Mouse (Mus musculus) thymus, postnatal 36 days (tissue): ENCODE measurements around the gene Wfdc16.
"Not testable (repeated sequence)": the region's sequence is repeated elsewhere in the genome, so short reads cannot be mapped to it uniquely, and the experiment has no call there.

ENCODE experiments used
- DNase-seq, 2 experiments: peaks; one replicate each; pipeline ENCODE4 v3.0.0; 2022; ENCODE audit warnings: mixed read lengths in 2 of 2

The Wfdc16 gene

GRCm38 (mm10) chr2:164638696-164639095 is at the start of gene Wfdc16:
Wfdc16 (minus strand) TSS chr2:164638796.
- DNase-seq, result no peak

GRCm38 (mm10) chr2:164684807-164685206 is 46.2 kb upstream of the Wfdc16 start, which contains the start of gene Wfdc13:
Wfdc13 (plus strand) TSS chr2:164685107.
- no peak for DNase-seq

- peak; percentile 33 to 48 for DNase-seq
Measured at GRCm38 (mm10) chr2:164679906-164680305, 41.3 kb upstream of the Wfdc16 start.

- peak; percentile 79 to 81 for DNase-seq
Measured at GRCm38 (mm10) chr2:164678848-164679625, 40.4 kb upstream of the Wfdc16 start.

DNA sequence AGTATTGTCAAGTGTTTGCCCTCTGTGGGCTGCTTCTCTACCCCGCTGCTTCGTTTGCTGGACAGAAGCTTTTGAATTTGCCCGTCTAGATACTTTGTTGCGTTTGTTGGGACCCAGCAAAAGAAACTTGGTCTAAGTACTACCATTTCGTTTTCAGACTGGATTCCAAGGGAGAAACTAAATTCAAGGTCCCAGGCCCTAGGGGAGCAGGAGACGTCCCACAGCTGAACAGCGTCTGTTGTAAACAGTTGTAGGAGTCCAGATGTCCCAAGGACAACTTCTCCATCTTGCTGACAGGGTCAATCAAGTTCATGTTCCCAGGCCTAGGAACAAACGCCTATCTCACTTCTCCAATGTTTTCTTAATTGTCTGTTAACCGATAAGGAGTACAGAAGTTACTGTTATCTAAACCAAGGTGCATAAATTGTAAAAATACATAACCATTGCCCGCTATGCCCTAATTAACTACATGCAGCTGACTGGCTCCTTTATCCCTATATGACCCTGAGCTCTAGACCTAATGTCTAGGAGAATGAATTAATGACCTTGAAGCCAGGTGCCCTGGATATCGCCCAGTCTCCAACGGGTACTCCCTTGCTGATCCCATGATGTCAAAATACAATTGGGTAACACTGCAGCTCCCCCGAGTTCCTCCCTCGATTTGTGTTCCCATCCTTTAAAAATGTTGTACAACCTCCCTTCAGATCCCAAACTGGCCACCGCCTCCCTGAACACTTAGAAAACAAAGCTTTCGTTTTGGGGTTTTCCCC is 38.5 kb upstream of the Wfdc16 start:
- no peak for DNase-seq

GRCm38 (mm10) chr2:164676103-164676502 is 37.5 kb upstream of the Wfdc16 start:
- no peak for DNase-seq

- no peak for DNase-seq
Measured at GRCm38 (mm10) chr2:164673987-164674386, 35.4 kb upstream of the Wfdc16 start, which contains the start of gene Wfdc11. Wfdc11 (minus strand) TSS chr2:164674087.

DNA sequence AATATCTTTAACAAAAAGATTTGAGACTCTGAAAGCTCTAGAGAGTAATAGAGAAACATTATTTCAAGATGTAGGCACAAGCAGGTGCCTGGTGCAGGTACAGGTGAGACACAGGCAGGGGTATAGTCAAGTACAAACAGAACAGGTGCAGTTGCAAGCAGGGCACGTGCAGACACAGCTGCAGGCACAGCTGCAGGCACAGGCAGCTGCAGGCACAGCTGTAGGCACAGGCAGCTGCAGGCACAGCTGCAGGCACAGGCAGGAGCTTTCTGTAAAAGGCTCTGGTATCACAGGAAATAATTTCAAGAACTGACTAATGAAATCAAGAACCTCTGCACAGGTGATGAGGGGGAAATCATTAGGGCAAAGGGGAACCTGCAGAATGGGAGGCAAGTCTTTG is 32.3 kb upstream of the Wfdc16 start:
- no peak for DNase-seq

DNA sequence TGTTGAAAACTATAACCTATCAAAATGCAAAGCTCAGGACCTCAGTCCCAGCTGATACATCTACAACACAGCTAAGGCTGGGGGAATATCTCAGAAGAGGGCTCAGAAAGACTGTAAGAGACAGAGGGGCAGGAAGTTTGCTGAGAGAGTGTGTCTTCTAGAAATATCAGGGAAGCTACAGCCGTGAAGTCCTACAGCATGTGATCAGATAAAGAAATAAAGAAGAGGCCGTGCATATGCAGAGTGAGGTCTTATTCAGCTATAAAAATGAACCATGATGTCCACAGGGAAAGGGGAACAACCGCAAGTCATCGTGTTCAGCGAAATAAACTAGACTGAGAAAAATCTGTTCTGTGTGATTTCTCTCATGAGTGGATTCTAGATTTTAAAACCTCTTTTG is 31.7 kb upstream of the Wfdc16 start:
- DNase-seq, result no peak

DNA sequence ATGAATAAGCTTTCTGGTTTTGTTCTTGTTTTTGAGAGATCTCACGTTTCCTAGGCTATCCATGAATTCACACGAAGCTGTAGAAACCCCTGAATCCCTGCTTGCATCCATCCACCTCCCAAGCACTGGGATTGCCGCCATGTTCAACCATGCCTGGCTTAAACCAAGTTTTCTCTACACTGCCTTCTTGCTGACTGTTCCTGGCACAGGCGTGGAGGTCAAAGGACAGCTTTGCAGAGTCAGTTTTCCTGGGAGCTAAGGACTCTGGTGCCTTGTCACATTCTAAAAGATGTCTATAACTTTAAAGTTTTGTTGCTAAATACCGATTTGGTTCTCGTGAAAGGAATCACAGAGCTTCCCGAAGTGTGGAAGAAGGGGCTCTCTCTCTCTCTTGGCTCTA is 26.3 kb upstream of the Wfdc16 start:
- no peak for DNase-seq

DNA sequence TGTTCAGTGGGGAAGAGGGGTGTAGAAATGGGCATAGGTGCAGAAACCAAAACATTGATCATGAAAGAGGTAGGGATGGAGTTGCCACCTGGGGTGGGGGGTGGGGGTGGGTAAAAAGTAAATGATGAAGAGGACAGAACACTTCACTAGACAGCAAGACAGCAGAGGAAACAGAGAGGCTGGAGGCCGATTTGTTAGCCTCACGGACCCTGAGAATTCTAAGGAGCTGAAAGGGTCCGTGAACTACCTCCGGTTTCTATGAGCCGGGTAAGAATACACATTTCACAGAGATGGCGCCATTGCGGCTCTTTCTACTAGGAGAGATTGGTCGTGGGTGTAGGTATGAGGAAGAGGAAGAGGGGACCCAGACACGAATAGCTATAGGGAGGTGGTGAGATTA is 17.9 kb upstream of the Wfdc16 start, which contains the start of gene Wfdc9:
Gene Wfdc9 (minus strand): TSS at position 101 of the 400 bp plus-strand sequence.
- DNase-seq, result no peak

GRCm38 (mm10) chr2:164655858-164656257 is 17.3 kb upstream of the Wfdc16 start, which contains the start of gene Wfdc10:
Wfdc10 (plus strand) TSS chr2:164656046.
- DNase-seq, result peak; percentile 49

DNA sequence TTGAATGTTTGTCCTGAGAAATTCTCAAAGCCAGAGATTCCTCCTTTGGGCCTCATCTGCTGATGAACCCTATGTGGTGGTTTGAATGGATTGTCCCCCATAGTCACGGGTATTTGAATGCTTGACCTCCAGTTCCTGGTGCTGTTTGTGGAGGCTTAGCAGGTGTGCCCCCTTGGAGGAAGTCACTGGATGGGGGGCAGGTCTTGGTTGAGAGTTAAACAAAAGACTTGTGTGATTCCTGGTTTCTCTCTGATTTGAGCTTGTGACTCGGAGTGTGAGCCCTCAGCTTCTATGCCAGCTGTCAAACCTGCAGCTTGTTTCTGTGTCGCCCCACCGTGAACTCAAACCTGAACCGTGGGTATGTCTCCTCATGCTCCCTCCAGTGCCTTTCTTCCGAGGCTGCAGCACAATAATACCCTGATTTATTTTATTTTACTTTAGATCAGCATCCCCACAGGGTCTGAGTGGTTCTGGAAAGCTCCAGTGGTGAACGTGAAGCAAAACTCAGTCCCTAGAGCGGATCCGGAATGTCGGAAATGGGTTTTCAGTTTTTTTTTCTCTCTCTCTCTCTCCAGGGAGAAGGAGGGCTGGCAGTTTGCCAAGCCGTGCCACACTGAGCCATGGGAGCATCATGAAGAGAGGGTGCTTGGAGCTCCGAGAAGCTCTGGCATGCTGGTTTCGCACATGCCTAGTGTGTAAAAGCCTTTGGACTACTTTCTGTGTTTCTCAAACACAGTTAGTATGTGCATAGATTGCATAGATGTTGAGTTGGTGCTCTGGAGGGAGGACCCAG is 3.5 kb upstream of the Wfdc16 start:
- no peak for DNase-seq

DNA sequence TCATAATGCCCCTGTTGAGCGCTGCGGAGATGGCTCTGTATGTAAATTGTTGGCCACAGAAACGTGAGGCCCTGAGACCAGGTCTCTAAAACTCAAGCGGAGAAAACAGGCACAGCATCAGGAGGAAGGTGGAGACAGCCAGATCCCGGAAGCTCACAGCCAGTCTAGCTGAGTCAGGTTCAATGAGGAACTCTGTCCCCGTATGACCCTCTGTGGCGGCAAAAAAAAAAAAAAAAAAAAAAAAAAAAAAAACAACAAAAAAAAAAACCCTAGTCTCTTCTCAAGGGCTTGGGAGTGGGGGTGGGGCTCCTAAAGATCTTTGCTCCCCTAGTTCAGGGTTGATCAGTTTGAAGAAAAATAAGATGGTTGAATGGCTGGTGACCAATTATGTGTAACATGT is 2.5 kb upstream of the Wfdc16 start:
- DNase-seq, result no peak

GRCm38 (mm10) chr2:164635266-164635665 is 3.3 kb downstream of the Wfdc16 start:
- no peak for DNase-seq

DNA sequence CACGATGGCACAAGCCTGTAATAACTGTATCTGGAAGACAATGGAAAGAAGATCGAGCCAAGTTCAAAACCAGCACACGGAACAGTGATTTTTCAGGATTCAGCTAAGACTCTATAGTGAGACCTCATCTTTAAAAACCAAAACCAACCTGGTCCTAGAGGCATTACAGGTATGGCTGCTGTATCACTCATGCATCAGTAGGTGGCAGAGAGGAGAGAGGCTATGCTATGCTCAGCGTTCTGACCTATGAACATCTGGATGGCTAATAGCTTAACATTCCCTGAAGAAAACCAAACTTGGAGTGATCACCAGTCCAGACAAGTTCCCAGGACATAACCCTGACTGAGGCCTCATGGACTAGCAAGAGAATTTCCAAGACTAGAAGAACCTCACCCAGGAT is 16.8 kb downstream of the Wfdc16 start:
- DNase-seq, result no peak

- DNase-seq, result no peak
Measured at GRCm38 (mm10) chr2:164619050-164619449, 19.5 kb downstream of the Wfdc16 start.

DNA sequence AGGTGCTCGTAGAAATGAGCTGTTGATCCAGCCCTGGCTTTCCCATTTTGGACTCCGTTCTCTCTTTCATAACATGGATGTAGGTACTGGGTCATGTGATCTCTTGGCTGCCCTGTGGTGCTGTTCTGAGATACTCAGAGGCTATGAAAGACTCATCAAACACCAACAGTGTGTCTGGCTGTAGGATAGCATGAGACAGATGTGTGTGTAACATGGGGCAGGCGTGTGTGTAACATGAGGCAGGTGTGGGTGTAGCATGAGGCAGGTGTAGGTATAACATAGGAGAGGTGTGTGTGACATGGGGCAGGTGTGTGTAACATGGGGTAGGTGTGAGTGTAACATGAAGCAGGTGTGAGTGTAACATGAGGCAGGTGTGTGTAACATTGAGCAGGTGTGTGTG is 23.2 kb downstream of the Wfdc16 start:
- DNase-seq, result no peak

DNA sequence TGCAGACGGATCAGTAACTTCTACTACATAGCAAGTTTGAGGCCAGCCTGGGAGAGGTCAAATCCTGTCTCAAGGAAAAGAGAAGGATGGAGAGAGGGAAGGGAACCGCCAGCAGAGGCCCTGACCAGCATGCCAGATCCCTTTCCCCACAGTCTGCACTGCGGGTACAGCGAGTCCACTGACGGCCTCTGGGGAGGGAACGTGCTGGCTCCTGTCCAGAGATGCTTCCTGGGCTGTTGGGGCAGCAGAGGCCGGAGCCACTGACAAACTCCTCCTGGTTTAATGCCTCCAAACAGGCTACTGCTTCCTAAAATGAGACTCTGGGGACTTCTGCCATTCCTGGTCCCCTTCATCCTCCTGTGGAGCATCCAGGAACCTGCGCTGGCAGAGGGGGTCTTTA is 25.1 kb downstream of the Wfdc16 start, which contains the start of the genes Wfdc6b and Wfdc8:
Gene Wfdc6b (plus strand): TSS at position 52 of the 400 bp plus-strand sequence.
Gene Wfdc8 (minus strand): TSS at position 156 of the 400 bp plus-strand sequence.
- not testable (repeated sequence) for DNase-seq

DNA sequence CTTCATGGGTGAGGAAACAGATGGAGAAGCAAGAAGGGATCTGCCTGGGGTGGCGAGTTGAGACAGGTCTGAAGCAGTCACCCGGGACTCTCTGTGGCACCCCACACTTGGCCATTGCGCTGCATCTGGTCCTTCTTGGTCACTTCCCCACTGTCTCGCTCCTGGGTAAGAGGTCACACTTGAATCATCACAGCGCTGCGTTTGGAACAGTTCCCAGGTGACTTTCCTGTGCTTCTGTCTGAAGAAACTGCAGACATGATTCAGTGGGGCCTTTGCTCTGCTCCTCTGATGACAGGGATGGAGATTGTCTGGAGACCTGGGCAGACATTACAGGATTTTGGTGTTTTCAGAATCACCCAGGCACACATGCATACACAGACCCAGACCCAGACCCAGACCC is 29.8 kb downstream of the Wfdc16 start:
- no peak for DNase-seq

GRCm38 (mm10) chr2:164604411-164604810 is 34.2 kb downstream of the Wfdc16 start:
- DNase-seq, result no peak

DNA sequence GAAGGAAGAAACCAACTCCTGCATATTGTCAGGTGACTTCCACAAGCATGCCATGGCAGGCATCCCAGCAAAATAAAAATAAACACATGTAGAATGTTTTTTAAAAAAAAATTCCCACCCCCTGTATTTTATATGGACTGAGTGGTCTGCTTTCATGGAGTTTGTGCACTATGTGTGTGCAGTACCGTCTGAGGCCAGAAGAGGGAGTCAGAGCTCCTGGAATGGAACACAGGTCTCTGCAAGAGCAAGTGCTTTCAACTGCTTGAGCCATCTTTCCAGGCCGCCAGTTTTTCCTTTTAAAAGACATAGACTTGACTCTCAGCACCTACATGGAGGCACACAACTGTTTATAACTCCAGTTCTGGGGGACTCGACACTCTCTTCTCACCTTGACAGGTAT is 35.1 kb downstream of the Wfdc16 start:
- no peak for DNase-seq

DNA sequence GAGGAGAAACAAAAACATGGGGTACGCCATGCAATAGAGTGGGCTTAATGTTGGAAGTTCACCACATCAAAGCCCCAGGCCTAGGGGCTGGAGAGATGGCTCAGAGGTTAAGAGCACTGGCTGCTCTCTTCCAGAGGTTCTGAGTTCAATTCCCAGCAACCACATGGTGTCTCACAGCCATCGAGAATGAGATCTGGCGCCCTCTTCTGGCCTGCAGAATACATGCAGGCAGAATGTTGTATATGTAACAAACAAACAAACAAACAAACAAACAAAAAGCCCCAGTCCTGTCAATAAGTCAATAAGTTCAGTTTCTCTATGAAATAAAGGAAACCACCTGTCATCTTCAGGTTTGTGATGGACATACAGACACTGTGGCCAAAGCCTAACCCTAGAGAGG is 38.4 kb downstream of the Wfdc16 start:
- DNase-seq, result no peak
